Mouse (Mus musculus) midbrain, embryonic 11.5 days (tissue): ENCODE data around the gene Pabpn1l. TPM values are rescaled to one million over a fixed set of nuclear protein-coding genes. Genes with fewer than 3 reads are reported as not detected.

ENCODE experiments used
- ATAC-seq: fragments of 200-750 bp; cut with Nextera tagmentation; 2 replicates; pipeline ENCODE4 v1.8.0; 2017; ENCODE audit warnings: moderate TSS enrichment, moderate library complexity; ENCODE audit not compliant: low FRiP score
- DNase-seq: peaks from one replicate; pipeline ENCODE4 v3.0.0; 2015; ENCODE audit warnings: low spot score; ENCODE audit errors: missing footprints
- H3K27ac ChIP-seq: fragments of 300-500 bp; sonication (generic); 2 replicates; pipeline ENCODE4 v1.5.1; 2014; ENCODE audit warnings: low read depth, low read length
- H3K27me3 ChIP-seq: fragments of 300-500 bp; sonication (generic); 2 replicates; pipeline ENCODE4 v1.6.1; 2014; ENCODE audit warnings: mild to moderate bottlenecking, low read length, moderate library complexity, mixed read lengths; ENCODE audit not compliant: control insufficient read depth, insufficient read depth
- H3K36me3 ChIP-seq: fragments of 300-500 bp; sonication (generic); 2 replicates; pipeline ENCODE4 v1.6.1; 2014; ENCODE audit warnings: mild to moderate bottlenecking, low read length, moderate library complexity, mixed read lengths; ENCODE audit not compliant: control insufficient read depth, insufficient read depth
- H3K4me1 ChIP-seq: fragments of 300-500 bp; sonication (generic); 2 replicates; pipeline ENCODE4 v1.6.1; 2014; ENCODE audit warnings: low read length; ENCODE audit not compliant: control insufficient read depth, insufficient read depth
- H3K4me2 ChIP-seq: fragments of 300-500 bp; sonication (generic); 2 replicates; pipeline ENCODE4 v1.6.1; 2014; ENCODE audit warnings: mild to moderate bottlenecking, moderate library complexity
- H3K4me3 ChIP-seq: fragments of 300-500 bp; sonication (generic); 2 replicates; pipeline ENCODE4 v1.5.1; 2014; ENCODE audit warnings: low read depth, low read length
- H3K9ac ChIP-seq: fragments of 300-500 bp; sonication (generic); 2 replicates; pipeline ENCODE4 v1.6.1; 2014; ENCODE audit warnings: low read length
- H3K9me3 ChIP-seq: fragments of 300-500 bp; sonication (generic); 2 replicates; pipeline ENCODE4 v1.6.1; 2016; ENCODE audit warnings: low read length; ENCODE audit not compliant: control insufficient read depth
- WGBS: fragments of 180-500 bp; shearing (Covaris S2); extraction: QIAGEN DNeasy Blood & Tissue Kit; methylation state at CpG from one replicate; pipeline ENCODE4 v1.1.7; 2014; 5-methylcytosine and 5-hydroxymethylcytosine counted together
- microRNA-seq: library from miRNA; unstranded; fragments of <30 nt; microRNA quantifications from one replicate; pipeline ENCODE4, GENCODE M21; 2017
- polyA plus RNA-seq: library from polyadenylated mRNA; unstranded; fragments of >200 nt; fragmentation: Nextera tagmentation; extraction: Ambion mirVana; gene quantifications from 2 replicates; pipeline ENCODE4 v1.2.1, GENCODE M21; 2014

Gene Pabpn1l
- polyA plus RNA-seq, 1 experiment from 2014 or later = not detected

GRCm38 (mm10) chr8:122571153-122571552, 51.4 kb downstream of the Pabpn1l start:
- Histone ChIP-seq H3K27me3 (no peaks in the 10 kb centered on the region), H3K27ac (no peak overlapping the region), H3K9ac (no peak overlapping the region), H3K36me3 (peaks cover 26% of the 10 kb centered on the region), H3K4me2 (no peak overlapping the region), H3K4me1 (peaks cover 38% of the 10 kb centered on the region), H3K9me3 (no peaks in the 10 kb centered on the region), H3K4me3 (no peak overlapping the region)
- no peak for DNase-seq
- no peak for ATAC-seq
- WGBS = 93% methylated on average over 11 of the region's 11 CpGs

- peaks cover 26% of the 10 kb centered on the region for H3K36me3 ChIP-seq
- no peaks in the 10 kb centered on the region for H3K9me3 ChIP-seq
- DNase-seq (no peak), ATAC-seq (no peak)
- H3K4me2 ChIP-seq = no peak overlapping the region
- no peak overlapping the region for H3K9ac ChIP-seq
- H3K4me1 ChIP-seq = peaks cover 30% of the 10 kb centered on the region
- H3K27me3 ChIP-seq = no peaks in the 10 kb centered on the region
- 97% methylated on average over 16 of the region's 16 CpGs for WGBS
- H3K27ac ChIP-seq = no peak overlapping the region
- H3K4me3 ChIP-seq = no peak overlapping the region
Measured at GRCm38 (mm10) chr8:122569996-122570395, 52.5 kb downstream of the Pabpn1l start.

Small RNA genes within 50 kb of the gene (microRNA-seq; reads per million reads assigned to microRNA genes)
- gene Mir6396 = not detected

Other genes with a start within 250 kb of the Pabpn1l start
- 42.0 and 43.7 TPM in 2 replicates for gene Zc3h18, start 246.1 kb downstream of the Pabpn1l start, polyA plus RNA-seq
- gene Il17c, start 200.7 kb downstream of the Pabpn1l start, polyA plus RNA-seq = not detected in 2 replicates
- gene Cyba, start 189.8 kb downstream of the Pabpn1l start, polyA plus RNA-seq = 54.4 and 61.6 TPM in 2 replicates
- gene Mvd, start 179.3 kb downstream of the Pabpn1l start, polyA plus RNA-seq = 44.3 and 48.1 TPM in 2 replicates
- not detected in 2 replicates for gene Snai3, start 162.0 kb downstream of the Pabpn1l start, polyA plus RNA-seq
- gene Rnf166, start 146.7 kb downstream of the Pabpn1l start, polyA plus RNA-seq = 23.2 and 29.7 TPM in 2 replicates
- gene Ctu2, start 146.6 kb downstream of the Pabpn1l start, polyA plus RNA-seq = 74.8 and 78.7 TPM in 2 replicates
- 2.8 and 4.3 TPM in 2 replicates for gene Piezo1, start 71.4 kb downstream of the Pabpn1l start, polyA plus RNA-seq
- gene Cdt1, start 54.7 kb downstream of the Pabpn1l start, polyA plus RNA-seq = 25.7 and 35.8 TPM in 2 replicates
- gene Aprt, start 45.8 kb downstream of the Pabpn1l start, polyA plus RNA-seq = 176 and 195 TPM in 2 replicates
- gene Galns, start 11.3 kb downstream of the Pabpn1l start, polyA plus RNA-seq = 6.0 and 6.4 TPM in 2 replicates
- 43.0 and 43.7 TPM in 2 replicates for gene Trappc2l, start 11.1 kb downstream of the Pabpn1l start, polyA plus RNA-seq
- gene Cbfa2t3, start 76.4 kb upstream of the Pabpn1l start, polyA plus RNA-seq = 6.1 and 6.4 TPM in 2 replicates
- gene Acsf3, start 152.7 kb upstream of the Pabpn1l start, polyA plus RNA-seq = 13.9 and 14.9 TPM in 2 replicates
- 0.47 and 0.59 TPM in 2 replicates for gene Cdh15, start 225.2 kb upstream of the Pabpn1l start, polyA plus RNA-seq